Mouse (Mus musculus) midbrain, embryonic 15.5 days (tissue): ENCODE measurements around the gene Rps6kb1. TPM values are rescaled to one million over a fixed set of nuclear protein-coding genes. Genes with fewer than 3 reads are reported as not detected.
"Not testable (repeated sequence)": the region's sequence is repeated elsewhere in the genome, so short reads cannot be mapped to it uniquely, and the experiment has no call there.

ENCODE experiments used
- ATAC-seq: fragments of 200-750 bp; cut with Nextera tagmentation; replicated peaks from 2 replicates; pipeline ENCODE4 v1.8.0; 2017; ENCODE audit warnings: moderate TSS enrichment
- H3K27ac ChIP-seq: fragments of 300-500 bp; sonication (generic); 2 replicates; pipeline ENCODE4 v1.5.1; 2015; ENCODE audit warnings: mild to moderate bottlenecking, inconsistent platforms
- H3K27me3 ChIP-seq: fragments of 300-500 bp; sonication (generic); replicated peaks from 2 replicates; pipeline ENCODE4 v1.6.1; 2015; ENCODE audit warnings: inconsistent platforms
- H3K36me3 ChIP-seq: fragments of 300-500 bp; sonication (generic); replicated peaks from 2 replicates; pipeline ENCODE4 v1.6.1; 2015; ENCODE audit warnings: inconsistent platforms
- H3K4me1 ChIP-seq: fragments of 300-500 bp; sonication (generic); 2 replicates; pipeline ENCODE4 v1.6.1; 2015; ENCODE audit warnings: inconsistent platforms
- H3K4me2 ChIP-seq: fragments of 300-500 bp; sonication (generic); 2 replicates; pipeline ENCODE4 v1.6.1; 2015; ENCODE audit warnings: inconsistent platforms, mild to moderate bottlenecking, moderate library complexity
- H3K4me3 ChIP-seq: fragments of 300-500 bp; sonication (generic); 2 replicates; pipeline ENCODE4 v1.5.1; 2015; ENCODE audit warnings: mild to moderate bottlenecking, inconsistent platforms
- H3K9ac ChIP-seq: fragments of 300-500 bp; sonication (generic); 2 replicates; pipeline ENCODE4 v1.6.1; 2015; ENCODE audit warnings: mild to moderate bottlenecking, inconsistent platforms
- H3K9me3 ChIP-seq: fragments of 300-500 bp; sonication (generic); 2 replicates; pipeline ENCODE4 v1.6.1; 2016; ENCODE audit warnings: inconsistent platforms
- WGBS: fragments of 180-500 bp; shearing (Covaris S2); methylation state at CpG from one replicate; pipeline ENCODE4 v1.1.7; 2015; ENCODE audit warnings: mixed read lengths; 5-methylcytosine and 5-hydroxymethylcytosine counted together
- microRNA counts: library from miRNA; unstranded; fragments of <30 nt; microRNA quantifications from one replicate; lab custom pipeline; 2016
- microRNA-seq: library from miRNA; unstranded; fragments of <30 nt; microRNA quantifications from one replicate; pipeline ENCODE4, GENCODE M21; 2016
- polyA plus RNA-seq: library from polyadenylated mRNA; unstranded; fragments of >200 nt; fragmentation: Nextera tagmentation; extraction: Ambion mirVana; gene quantifications from 2 replicates; pipeline ENCODE4 v1.2.1, GENCODE M21; 2015

The Rps6kb1 gene
- polyA plus RNA-seq, 1 experiment from 2014 or later: 49.5 TPM

- Histone ChIP-seq H3K4me1 (peaks cover 9% of the 10 kb centered on the region; the same call in 1 of the 2 replicates), H3K4me3 (no peak overlapping the region), H3K27me3 (no peaks in the 10 kb centered on the region), H3K9ac (no peak overlapping the region), H3K4me2 (no peak overlapping the region), H3K27ac (no peak overlapping the region), H3K9me3 (no peaks in the 10 kb centered on the region), H3K36me3 (no peaks in the 10 kb centered on the region)
- ATAC-seq: peak; percentile 48; the same call in 1 of the 2 replicates
- WGBS: 19% methylated on average over 6 of the region's 6 CpGs
These were observed 72.8 kb downstream of the Rps6kb1 start for GRCm38 (mm10) chr11:86471785-86472184.

GRCm38 (mm10) chr11:86468971-86469370 is 75.6 kb downstream of the Rps6kb1 start:
- H3K4me3 ChIP-seq: no peak overlapping the region
- H3K36me3 ChIP-seq: no peaks in the 10 kb centered on the region
- no peak overlapping the region for H3K4me2 ChIP-seq
- H3K4me1 ChIP-seq: peaks cover 9% of the 10 kb centered on the region; the same call in 1 of the 2 replicates
- no peak for ATAC-seq
- no peaks in the 10 kb centered on the region for H3K27me3 ChIP-seq
- no peak overlapping the region for H3K27ac ChIP-seq
- no peak overlapping the region for H3K9ac ChIP-seq
- 67% methylated on average over 4 of the region's 4 CpGs for WGBS
- no peaks in the 10 kb centered on the region for H3K9me3 ChIP-seq

GRCm38 (mm10) chr11:86468345-86468744 is 76.3 kb downstream of the Rps6kb1 start:
- Histone ChIP-seq H3K4me3 (no peak overlapping the region), H3K36me3 (no peaks in the 10 kb centered on the region), H3K27ac (no peak overlapping the region), H3K9ac (no peak overlapping the region), H3K27me3 (no peaks in the 10 kb centered on the region), H3K4me2 (no peak overlapping the region), H3K4me1 (peaks cover 9% of the 10 kb centered on the region; the same call in 1 of the 2 replicates), H3K9me3 (no peaks in the 10 kb centered on the region)
- 74% methylated on average over 8 of the region's 8 CpGs for WGBS
- ATAC-seq: no peak

GRCm38 (mm10) chr11:86464275-86464674 is 80.3 kb downstream of the Rps6kb1 start:
- H3K27me3 ChIP-seq, H3K4me2 ChIP-seq, H3K27ac ChIP-seq, H3K9ac ChIP-seq, H3K36me3 ChIP-seq, ATAC-seq, H3K9me3 ChIP-seq, H3K4me1 ChIP-seq, H3K4me3 ChIP-seq: not testable (repeated sequence)
- WGBS: 20% methylated on average over 8 of the region's 8 CpGs

- H3K27ac ChIP-seq: no peak overlapping the region
These were observed 82.0 kb downstream of the Rps6kb1 start for GRCm38 (mm10) chr11:86462579-86462978.

GRCm38 (mm10) chr11:86458866-86459265 is 85.7 kb downstream of the Rps6kb1 start:
- H3K4me1 ChIP-seq: no peaks in the 10 kb centered on the region
- no peak for ATAC-seq
- H3K9me3 ChIP-seq: no peaks in the 10 kb centered on the region
- no peak overlapping the region for H3K4me2 ChIP-seq
- WGBS: 92% methylated on average over 6 of the region's 6 CpGs
- no peaks in the 10 kb centered on the region for H3K36me3 ChIP-seq
- H3K27ac ChIP-seq: no peak overlapping the region
- H3K9ac ChIP-seq: no peak overlapping the region
- no peaks in the 10 kb centered on the region for H3K27me3 ChIP-seq
- H3K4me3 ChIP-seq: no peak overlapping the region

More at GRCm38 (mm10) chr11:86462579-86462978, 82.0 kb downstream of the Rps6kb1 start:
- no peaks in the 10 kb centered on the region for H3K4me1 ChIP-seq
- H3K4me2 ChIP-seq: no peak overlapping the region
- H3K9ac ChIP-seq: no peak overlapping the region
- no peaks in the 10 kb centered on the region for H3K9me3 ChIP-seq
- ATAC-seq: no peak
- H3K36me3 ChIP-seq: no peaks in the 10 kb centered on the region
- H3K27me3 ChIP-seq: no peaks in the 10 kb centered on the region
- no peak overlapping the region for H3K4me3 ChIP-seq

- WGBS: 88% methylated on average over 6 of the region's 6 CpGs
- no peaks in the 10 kb centered on the region for H3K4me1 ChIP-seq
- no peaks in the 10 kb centered on the region for H3K27me3 ChIP-seq
- no peak overlapping the region for H3K4me2 ChIP-seq
- H3K4me3 ChIP-seq: no peak overlapping the region
- H3K9me3 ChIP-seq: no peaks in the 10 kb centered on the region
- ATAC-seq: no peak
- H3K9ac ChIP-seq: no peak overlapping the region
- no peaks in the 10 kb centered on the region for H3K36me3 ChIP-seq
- no peak overlapping the region for H3K27ac ChIP-seq
These were observed 87.1 kb downstream of the Rps6kb1 start for GRCm38 (mm10) chr11:86457545-86457944.

GRCm38 (mm10) chr11:86453991-86454390 is 90.6 kb downstream of the Rps6kb1 start:
- Histone ChIP-seq H3K36me3 (no peaks in the 10 kb centered on the region), H3K27me3 (no peaks in the 10 kb centered on the region), H3K4me2 (no peak overlapping the region), H3K9me3 (no peaks in the 10 kb centered on the region), H3K27ac (no peak overlapping the region), H3K4me3 (no peak overlapping the region), H3K4me1 (no peaks in the 10 kb centered on the region), H3K9ac (no peak overlapping the region)
- 84% methylated on average over 5 of the region's 5 CpGs for WGBS
- no peak for ATAC-seq

MicroRNAs within 50 kb of the gene (microRNA counts, 519-probe panel; counts per million panel counts)
- 3,360 counts per million, percentile 78 among the panel's probes with 10 or more counts for microRNA mmu-miR-21 (lab: Ali Mortazavi, UCI)

Small RNA genes within 50 kb of the gene (microRNA-seq; reads per million reads assigned to microRNA genes)
- gene Mir21a: 3,593 reads per million, percentile 88 among the genes with 10 or more reads in this experiment

Other genes starting within 250 kb of the Rps6kb1 start
- 8.7 and 9.0 TPM in 2 replicates for gene Med13, start 187.2 kb downstream of the Rps6kb1 start, polyA plus RNA-seq
- 16.0 and 16.8 TPM in 2 replicates for gene Rnft1, start 60.1 kb downstream of the Rps6kb1 start, polyA plus RNA-seq
- 6.8 and 6.9 TPM in 2 replicates for gene Tubd1, start 186 bp upstream of the Rps6kb1 start, polyA plus RNA-seq
- 111 TPM in 2 replicates for gene Vmp1, start 139.0 kb upstream of the Rps6kb1 start, polyA plus RNA-seq
- gene Ptrh2, start 139.2 kb upstream of the Rps6kb1 start, polyA plus RNA-seq: 30.6 and 30.7 TPM in 2 replicates
- gene Cltc, start 212.8 kb upstream of the Rps6kb1 start, polyA plus RNA-seq: 152 and 166 TPM in 2 replicates